Mouse (Mus musculus) neural tube, embryonic 14.5 days (tissue): ENCODE results near the gene Ripor2. TPM values are rescaled to one million over a fixed set of nuclear protein-coding genes. Genes with fewer than 3 reads are reported as not detected.

ENCODE experiments used
- ATAC-seq: fragments of 200-750 bp; cut with Nextera tagmentation; 2 replicates; pipeline ENCODE4 v1.8.0; 2017; ENCODE audit warnings: low read depth, mild to moderate bottlenecking, moderate TSS enrichment, moderate library complexity
- H3K27ac ChIP-seq: fragments of 300-500 bp; sonication (generic); 2 replicates; pipeline ENCODE4 v1.5.1; 2014; ENCODE audit warnings: low read depth, mild to moderate bottlenecking, control low read depth, low read length, moderate library complexity, mixed read lengths
- H3K27me3 ChIP-seq: fragments of 300-500 bp; sonication (generic); 2 replicates; pipeline ENCODE4 v1.6.1; 2014; ENCODE audit warnings: low read length; ENCODE audit not compliant: control insufficient read depth, insufficient read depth
- H3K36me3 ChIP-seq: fragments of 300-500 bp; sonication (generic); 2 replicates; pipeline ENCODE4 v1.6.1; 2014; ENCODE audit warnings: low read length, mixed read lengths; ENCODE audit not compliant: control insufficient read depth, insufficient read depth
- H3K4me1 ChIP-seq: fragments of 300-500 bp; sonication (generic); 2 replicates; pipeline ENCODE4 v1.6.1; 2014; ENCODE audit warnings: low read length; ENCODE audit not compliant: control insufficient read depth, insufficient read depth
- H3K4me2 ChIP-seq: fragments of 300-500 bp; sonication (generic); 2 replicates; pipeline ENCODE4 v1.6.1; 2014; ENCODE audit warnings: mild to moderate bottlenecking, low read depth, low read length, control low read depth
- H3K4me3 ChIP-seq: fragments of 300-500 bp; sonication (generic); 2 replicates; pipeline ENCODE4 v1.5.1; 2014; ENCODE audit warnings: low read depth, low read length, control low read depth, mixed read lengths
- H3K9ac ChIP-seq: fragments of 300-500 bp; sonication (generic); replicated peaks from 2 replicates; pipeline ENCODE4 v1.6.1; 2014; ENCODE audit warnings: low read depth, mild to moderate bottlenecking, control low read depth, low read length, mixed read lengths
- H3K9me3 ChIP-seq: fragments of 300-500 bp; sonication (generic); 2 replicates; pipeline ENCODE4 v1.6.1; 2016; ENCODE audit warnings: low read length; ENCODE audit not compliant: control insufficient read depth
- WGBS: fragments of 180-500 bp; shearing (Covaris S2); extraction: QIAGEN DNeasy Blood & Tissue Kit; methylation state at CpG from one replicate; pipeline ENCODE4 v1.1.7; 2014; 5-methylcytosine and 5-hydroxymethylcytosine counted together
- polyA plus RNA-seq: library from polyadenylated mRNA; unstranded; fragments of >200 nt; fragmentation: Nextera tagmentation; extraction: Ambion mirVana; gene quantifications from 2 replicates; pipeline ENCODE4 v1.2.1, GENCODE M21; 2014

Gene Ripor2
- polyA plus RNA-seq, 1 experiment from 2014 or later, result 28.6 TPM

GRCm38 (mm10) chr13:24693312-24693711 lies 111.3 kb downstream of the Ripor2 start:
- no peak overlapping the region for H3K4me3 ChIP-seq
- no peak for ATAC-seq
- no peaks in the 10 kb centered on the region for H3K9me3 ChIP-seq
- no peaks in the 10 kb centered on the region for H3K4me1 ChIP-seq
- H3K9ac ChIP-seq, result no peak overlapping the region
- WGBS, result 94% methylated on average over 7 of the region's 7 CpGs
- no peak overlapping the region for H3K27ac ChIP-seq
- H3K27me3 ChIP-seq, result no peaks in the 10 kb centered on the region
- H3K4me2 ChIP-seq, result no peak overlapping the region
- H3K36me3 ChIP-seq, result peaks cover 7% of the 10 kb centered on the region

GRCm38 (mm10) chr13:24698746-24699145 lies 116.8 kb downstream of the Ripor2 start:
- no peaks in the 10 kb centered on the region for H3K4me1 ChIP-seq
- no peak overlapping the region for H3K27ac ChIP-seq
- ATAC-seq, result no peak
- peaks cover 7% of the 10 kb centered on the region for H3K36me3 ChIP-seq
- WGBS, result 86% methylated on average over 4 of the region's 4 CpGs
- H3K9me3 ChIP-seq, result no peaks in the 10 kb centered on the region
- no peaks in the 10 kb centered on the region for H3K27me3 ChIP-seq
- H3K4me3 ChIP-seq, result no peak overlapping the region
- H3K4me2 ChIP-seq, result no peak overlapping the region
- no peak overlapping the region for H3K9ac ChIP-seq

GRCm38 (mm10) chr13:24702128-24702527 lies 120.1 kb downstream of the Ripor2 start:
- Histone ChIP-seq H3K4me3 (no peak overlapping the region), H3K4me2 (no peak overlapping the region), H3K36me3 (no peaks in the 10 kb centered on the region), H3K9me3 (no peaks in the 10 kb centered on the region), H3K27ac (no peak overlapping the region), H3K9ac (no peak overlapping the region), H3K27me3 (no peaks in the 10 kb centered on the region), H3K4me1 (no peaks in the 10 kb centered on the region)
- no peak for ATAC-seq
- 92% methylated on average over 5 of the region's 5 CpGs for WGBS

GRCm38 (mm10) chr13:24709656-24710396 lies 127.8 kb downstream of the Ripor2 start:
- no peaks in the 10 kb centered on the region for H3K4me1 ChIP-seq
- H3K4me2 ChIP-seq, result no peak overlapping the region
- WGBS, result 72% methylated on average over 12 of the region's 12 CpGs
- no peak overlapping the region for H3K4me3 ChIP-seq
- H3K36me3 ChIP-seq, result no peaks in the 10 kb centered on the region
- H3K27ac ChIP-seq, result no peak overlapping the region
- no peaks in the 10 kb centered on the region for H3K9me3 ChIP-seq
- H3K27me3 ChIP-seq, result no peaks in the 10 kb centered on the region
- no peak for ATAC-seq
- H3K9ac ChIP-seq, result no peak overlapping the region

GRCm38 (mm10) chr13:24710968-24711367 lies 129.0 kb downstream of the Ripor2 start:
- peaks cover 8% of the 10 kb centered on the region; the same call in 1 of the 2 replicates for H3K36me3 ChIP-seq
- H3K27me3 ChIP-seq, result no peaks in the 10 kb centered on the region
- no peak overlapping the region for H3K4me2 ChIP-seq
- no peak overlapping the region for H3K27ac ChIP-seq
- WGBS, result 50% methylated on average over 7 of the region's 7 CpGs
- no peak for ATAC-seq
- H3K9me3 ChIP-seq, result no peaks in the 10 kb centered on the region
- no peak overlapping the region for H3K9ac ChIP-seq
- no peak overlapping the region for H3K4me3 ChIP-seq
- H3K4me1 ChIP-seq, result no peaks in the 10 kb centered on the region

GRCm38 (mm10) chr13:24712581-24713130 lies 130.7 kb downstream of the Ripor2 start:
- Histone ChIP-seq H3K27ac (no peak overlapping the region), H3K9me3 (no peaks in the 10 kb centered on the region), H3K27me3 (no peaks in the 10 kb centered on the region), H3K4me3 (no peak overlapping the region), H3K4me2 (no peak overlapping the region), H3K9ac (no peak overlapping the region), H3K4me1 (no peaks in the 10 kb centered on the region), H3K36me3 (peaks cover 15% of the 10 kb centered on the region; the same call in 1 of the 2 replicates)
- WGBS, result 84% methylated on average over 7 of the region's 7 CpGs
- no peak for ATAC-seq

- H3K4me3 ChIP-seq, result no peak overlapping the region
- no peak overlapping the region for H3K9ac ChIP-seq
- peak overlapping the region; percentile 9; the same call in 1 of the 2 replicates for H3K4me2 ChIP-seq
- no peaks in the 10 kb centered on the region for H3K27me3 ChIP-seq
- peaks cover 15% of the 10 kb centered on the region; the same call in 1 of the 2 replicates for H3K36me3 ChIP-seq
- ATAC-seq, result peak; percentile 94
- no peaks in the 10 kb centered on the region for H3K9me3 ChIP-seq
- WGBS, result 10% methylated on average over 16 of the region's 16 CpGs
- no peaks in the 10 kb centered on the region for H3K4me1 ChIP-seq
- no peak overlapping the region for H3K27ac ChIP-seq
These were observed 131.5 kb downstream of the Ripor2 start for GRCm38 (mm10) chr13:24713434-24714000.

- Histone ChIP-seq H3K4me3 (no peak overlapping the region), H3K9ac (no peak overlapping the region), H3K4me1 (no peaks in the 10 kb centered on the region), H3K4me2 (no peak overlapping the region), H3K27ac (no peak overlapping the region), H3K27me3 (no peaks in the 10 kb centered on the region), H3K9me3 (no peaks in the 10 kb centered on the region), H3K36me3 (peaks cover 15% of the 10 kb centered on the region; the same call in 1 of the 2 replicates)
- WGBS, result 73% methylated on average over 9 of the region's 9 CpGs
- ATAC-seq, result no peak
These were observed 132.4 kb downstream of the Ripor2 start for GRCm38 (mm10) chr13:24714360-24714885.

- Histone ChIP-seq H3K36me3 (peaks cover 15% of the 10 kb centered on the region; the same call in 1 of the 2 replicates), H3K27me3 (no peaks in the 10 kb centered on the region), H3K9ac (no peak overlapping the region), H3K4me1 (no peaks in the 10 kb centered on the region), H3K4me2 (no peak overlapping the region), H3K27ac (no peak overlapping the region), H3K4me3 (no peak overlapping the region), H3K9me3 (no peaks in the 10 kb centered on the region)
- 60% methylated on average over 5 of the region's 5 CpGs for WGBS
- ATAC-seq, result no peak
These were observed 133.6 kb downstream of the Ripor2 start for GRCm38 (mm10) chr13:24715601-24716000.
